Mouse (Mus musculus) kidney, postnatal 36 days (tissue): ENCODE measurements at regions not wholly inside any gene's neighbourhood (a gene's known extent, or its start where the extent isn't known, plus 50 kb on each side); places are given as distances from the start of the nearest gene placed in this dataset.
A peak's percentile ranks its signal among the peaks of the same experiment; 100 is the strongest.

Experiments
- DNase-seq, 2 experiments: peaks; one replicate each; pipeline ENCODE4 v3.0.0; 2021 to 2022; ENCODE audit warnings: mixed read lengths in 2 of 2

GRCm38 (mm10) chr16:5537286-5538204 is 281.8 kb upstream of the Eef2kmt start:
- peak; percentile 54 to 71 for DNase-seq

GRCm38 (mm10) chr16:5536515-5536972 is 280.8 kb upstream of the Eef2kmt start:
- DNase-seq, result no peak

GRCm38 (mm10) chr16:5535414-5535813 is 279.6 kb upstream of the Eef2kmt start:
- peak in 1 of 2 experiments; percentile 26 for DNase-seq

DNA sequence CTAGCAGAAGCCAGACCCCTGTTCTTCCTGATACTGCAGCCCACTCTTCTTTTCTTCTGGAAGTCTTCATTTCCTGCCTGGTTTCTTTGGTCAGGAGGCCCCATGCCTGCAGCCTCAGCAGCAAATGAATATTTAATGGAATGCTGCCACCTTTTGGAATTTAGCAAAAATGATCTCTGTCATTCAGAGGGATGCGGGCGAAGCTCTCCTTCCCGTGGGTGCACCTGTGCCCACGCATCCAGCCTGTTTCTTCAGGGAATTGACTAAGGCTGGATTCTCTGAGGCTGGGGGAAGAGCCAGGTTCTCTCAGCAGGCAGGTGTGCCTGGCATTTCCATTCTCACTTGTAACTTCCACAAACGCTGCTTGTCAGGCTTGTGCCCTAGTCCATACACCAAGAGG is 279.1 kb upstream of the Eef2kmt start:
- peak; percentile 18 to 23 for DNase-seq

- DNase-seq, result peak in 1 of 2 experiments; percentile 24
These were observed 278.6 kb upstream of the Eef2kmt start for GRCm38 (mm10) chr16:5534385-5534784.

DNA sequence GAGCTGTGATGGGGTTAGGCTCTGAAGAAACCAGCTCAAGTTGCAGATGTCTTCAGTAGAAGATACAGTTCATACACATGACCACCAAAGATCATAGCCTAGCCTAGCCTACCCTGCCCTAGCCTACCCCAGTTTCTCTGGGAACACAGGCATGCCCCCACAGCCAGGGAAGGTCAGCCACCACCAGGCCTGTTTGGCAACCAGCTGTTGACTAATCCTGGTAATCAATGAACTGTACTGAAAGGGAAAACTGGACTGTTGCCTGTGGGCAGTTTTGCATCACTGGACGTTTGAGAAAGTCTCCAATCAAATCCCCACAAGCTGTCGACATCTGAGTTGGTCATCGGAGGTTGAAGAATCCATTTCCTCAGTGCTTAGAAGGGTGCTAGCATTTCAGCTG is 276.5 kb upstream of the Eef2kmt start:
- no peak for DNase-seq

- no peak for DNase-seq
These were observed 274.0 kb upstream of the Eef2kmt start for GRCm38 (mm10) chr16:5529823-5530222.

DNA sequence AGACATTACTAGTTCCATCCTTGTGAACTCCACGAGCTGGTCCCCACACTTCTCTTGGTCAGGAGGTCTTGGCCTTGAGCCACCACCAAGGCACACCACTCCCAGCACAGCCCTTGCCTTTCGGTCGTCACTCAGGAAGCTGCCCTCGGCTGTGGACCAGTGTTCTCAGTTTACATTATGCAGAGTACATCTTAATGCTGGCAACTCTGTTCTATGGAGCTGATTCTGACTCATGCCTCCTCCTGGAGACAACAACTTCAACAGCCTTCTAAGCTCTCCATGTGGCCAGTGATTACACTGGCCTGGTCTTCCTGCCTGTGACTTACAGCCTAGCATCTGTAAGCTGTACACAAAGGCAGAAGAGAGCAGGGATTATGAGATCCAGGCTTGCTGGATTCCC is 272.2 kb upstream of the Eef2kmt start:
- DNase-seq, result no peak

DNA sequence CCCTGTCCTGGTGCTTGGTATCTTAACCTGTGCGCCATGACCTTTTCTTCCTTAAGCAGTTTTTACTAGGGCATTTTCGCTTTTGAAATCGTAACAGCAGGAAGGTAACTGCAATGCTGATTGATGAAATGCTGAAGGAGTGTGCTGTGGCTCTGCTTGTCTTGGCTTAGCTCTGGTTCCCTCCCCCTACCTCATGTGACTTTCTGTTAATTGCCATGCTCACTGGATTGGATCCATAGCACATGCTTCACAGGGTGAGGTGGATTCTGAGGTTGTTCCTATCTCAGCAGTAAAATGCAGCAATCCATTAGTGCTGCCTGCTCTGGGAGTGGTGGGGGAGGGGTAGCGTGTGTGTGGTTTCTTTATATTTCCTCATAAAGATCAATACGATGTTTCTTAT is 268.6 kb upstream of the Eef2kmt start:
- DNase-seq, result peak; percentile 22 to 44

- DNase-seq, result no peak
These were observed 267.7 kb upstream of the Eef2kmt start for GRCm38 (mm10) chr16:5523402-5524021.

GRCm38 (mm10) chr16:5517746-5518145 is 262.0 kb upstream of the Eef2kmt start:
- no peak for DNase-seq

DNA sequence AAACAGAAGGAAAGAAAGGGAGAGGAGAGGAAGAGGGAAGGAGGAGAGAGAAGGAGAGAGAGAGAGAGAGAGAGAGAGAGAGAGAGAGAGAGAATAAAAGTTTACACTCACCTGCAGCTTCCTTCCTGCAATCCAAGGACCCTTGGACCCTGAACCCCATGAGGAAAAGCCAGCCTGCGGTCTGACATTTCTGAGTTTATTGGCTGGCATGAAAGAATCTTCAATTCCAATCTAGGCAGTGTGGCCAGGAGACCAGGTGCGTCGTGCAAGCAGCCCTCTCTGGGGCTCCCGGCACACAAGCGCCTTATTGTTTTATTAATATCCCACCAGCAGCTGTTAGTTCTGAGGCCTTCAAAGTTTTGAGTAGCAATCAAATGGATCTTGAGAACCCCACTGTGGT is 260.1 kb upstream of the Eef2kmt start:
- no peak for DNase-seq

DNA sequence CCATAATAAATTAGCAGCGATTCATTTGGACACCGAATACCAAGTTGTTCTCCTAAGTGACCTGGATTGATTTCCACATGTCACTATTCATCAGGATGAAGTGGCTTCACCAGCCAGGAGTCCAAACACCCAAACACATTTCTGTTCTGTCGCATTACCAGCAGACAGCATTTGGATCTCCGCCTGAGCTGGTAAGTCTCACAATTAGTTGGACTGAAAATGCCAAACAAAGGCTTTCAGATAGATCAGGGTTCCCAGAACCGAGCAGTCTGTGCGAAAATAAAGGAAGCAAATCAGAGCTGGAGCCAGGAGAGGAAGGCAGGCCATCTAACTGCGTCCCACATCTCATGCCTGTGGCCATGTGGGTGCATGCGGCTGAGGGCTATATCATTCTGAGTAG is 251.5 kb upstream of the Eef2kmt start:
- DNase-seq, result no peak

DNA sequence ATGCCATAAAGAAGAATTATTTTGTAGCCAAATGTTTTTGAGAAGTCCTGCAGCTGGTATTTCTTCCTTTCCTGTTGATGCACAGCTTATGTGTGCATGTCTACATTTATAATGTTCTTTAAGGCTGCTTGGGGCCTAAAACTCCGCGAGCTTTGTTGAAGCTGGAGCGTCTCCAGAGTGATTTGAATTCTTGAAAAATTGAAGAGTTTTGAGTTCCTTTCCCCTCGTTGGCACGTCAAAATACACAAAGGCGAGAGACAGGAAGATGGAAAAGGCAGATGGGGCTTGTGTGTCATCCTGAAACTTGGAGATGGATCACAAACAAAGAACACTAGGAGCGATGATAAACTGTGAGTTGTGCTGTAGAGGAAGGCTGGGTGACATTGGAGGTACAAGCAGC is 246.2 kb upstream of the Eef2kmt start:
- DNase-seq, result no peak

GRCm38 (mm10) chr16:5496051-5496685 is 240.4 kb upstream of the Eef2kmt start:
- DNase-seq, result peak; percentile 55 to 60

GRCm38 (mm10) chr16:5493352-5493751 is 237.6 kb upstream of the Eef2kmt start:
- DNase-seq, result peak in 1 of 2 experiments; percentile 11

- peak in 1 of 2 experiments; percentile 28 for DNase-seq
These were observed 231.5 kb upstream of the Eef2kmt start for GRCm38 (mm10) chr16:5487259-5487658.

DNA sequence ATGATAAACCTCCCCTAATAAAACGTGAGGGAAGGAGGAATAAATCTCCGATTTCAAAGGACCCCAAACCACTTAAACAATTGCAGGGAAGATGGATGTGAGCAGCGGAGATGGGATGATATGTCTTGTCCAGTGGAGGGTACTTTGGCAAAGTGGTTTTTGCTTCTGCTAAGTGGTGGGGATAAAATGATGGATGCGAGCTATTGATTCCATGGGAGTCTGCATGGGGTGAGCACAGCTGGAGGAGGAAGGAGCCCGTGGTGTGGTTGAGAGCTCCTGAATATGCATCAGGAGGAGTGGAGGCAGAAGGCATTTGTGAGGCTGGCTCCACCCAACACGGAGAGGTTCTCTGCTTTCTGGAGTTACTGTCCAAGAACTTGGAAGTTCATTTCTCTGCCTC is 227.6 kb upstream of the Eef2kmt start:
- DNase-seq, result no peak

- no peak for DNase-seq
These were observed 224.4 kb upstream of the Eef2kmt start for GRCm38 (mm10) chr16:5480148-5480547.

- no peak for DNase-seq
These were observed 223.2 kb upstream of the Eef2kmt start for GRCm38 (mm10) chr16:5478970-5479369.

- peak in 1 of 2 experiments; percentile 73 for DNase-seq
These were observed 215.5 kb upstream of the Eef2kmt start for GRCm38 (mm10) chr16:5471321-5471720.

- peak; percentile 18 to 67 for DNase-seq
These were observed 211.8 kb upstream of the Eef2kmt start for GRCm38 (mm10) chr16:5467587-5467986.

DNA sequence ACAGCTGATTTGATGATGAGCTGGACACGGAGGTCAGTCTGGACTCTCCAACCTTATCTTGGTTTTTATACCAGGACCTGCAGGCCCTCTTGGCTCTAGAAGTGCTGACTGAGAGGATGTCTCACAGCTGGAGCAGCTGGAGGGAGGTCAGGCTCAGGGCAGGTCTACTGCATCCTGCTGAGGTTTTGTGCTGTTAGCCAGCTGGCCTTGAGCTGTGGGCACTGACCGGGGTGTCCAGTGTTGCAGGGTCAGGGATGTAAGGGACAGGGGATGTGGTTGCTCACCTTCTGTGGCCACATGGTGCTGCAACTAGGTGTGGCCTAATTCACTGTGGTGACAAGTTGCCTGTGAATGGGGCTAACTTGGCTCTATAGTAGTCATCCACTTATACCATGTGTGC is 211.0 kb upstream of the Eef2kmt start:
- DNase-seq, result peak; percentile 18 to 32
